Mouse (Mus musculus): Measurements from ENCODE around the gene Vmn1r122. TPM values are rescaled to one million over a fixed set of nuclear protein-coding genes. Genes with fewer than 3 reads are reported as not detected.
"Not testable (repeated sequence)": the region's sequence is repeated elsewhere in the genome, so short reads cannot be mapped to it uniquely, and the experiment has no call there.

Gene Vmn1r122
- not detected in 2 replicates for polyA plus RNA-seq (2016; fragmentation: Nextera tagmentation; extraction: Ambion mirVana)

- not testable (repeated sequence) for H3K4me2 ChIP-seq; H3K9me3 ChIP-seq (replicated peaks); H3K9ac ChIP-seq; H3K27ac ChIP-seq (ENCODE audit: poor library complexity, severe bottlenecking); ATAC-seq (ENCODE audit: insufficient number of reproducible peaks, low FRiP score); H3K27me3 ChIP-seq (replicated peaks); H3K36me3 ChIP-seq; H3K4me3 ChIP-seq; H3K4me1 ChIP-seq (replicated peaks)
- 48% methylated on average over 3 of the region's 3 CpGs for WGBS
Observed at GRCm38 (mm10) chr7:21134028-21134427, at the start of gene Vmn1r122. Gene Vmn1r122, minus strand, starts transcription at chr7:21134128.

GRCm38 (mm10) chr7:21161885-21162284 is 28.0 kb upstream of the Vmn1r122 start, which contains the start of gene Vmn1r123:
Gene Vmn1r123, plus strand, starts transcription at chr7:21162185.
- H3K9ac ChIP-seq; H3K27me3 ChIP-seq (replicated peaks); H3K36me3 ChIP-seq; H3K27ac ChIP-seq (ENCODE audit: poor library complexity, severe bottlenecking); H3K9me3 ChIP-seq (replicated peaks); H3K4me3 ChIP-seq; H3K4me2 ChIP-seq; ATAC-seq (ENCODE audit: insufficient number of reproducible peaks, low FRiP score); H3K4me1 ChIP-seq (replicated peaks): not testable (repeated sequence)
- 33% methylated on average over 1 of the region's 3 CpGs for WGBS

GRCm38 (mm10) chr7:21098413-21098812 is 35.5 kb downstream of the Vmn1r122 start, which contains the start of gene Vmn1r121:
Gene Vmn1r121, minus strand, starts transcription at chr7:21098513.
- H3K27ac ChIP-seq (ENCODE audit: poor library complexity, severe bottlenecking); H3K4me1 ChIP-seq (replicated peaks); H3K4me2 ChIP-seq; H3K9me3 ChIP-seq (replicated peaks); H3K27me3 ChIP-seq (replicated peaks); H3K36me3 ChIP-seq; ATAC-seq (ENCODE audit: insufficient number of reproducible peaks, low FRiP score); H3K9ac ChIP-seq; H3K4me3 ChIP-seq: not testable (repeated sequence)
- WGBS: 63% methylated on average over 5 of the region's 5 CpGs

Other genes with a start within 250 kb of the Vmn1r122 start
- not detected in 2 replicates for gene Vmn1r118, start 221.8 kb downstream of the Vmn1r122 start, polyA plus RNA-seq (2016; fragmentation: Nextera tagmentation; extraction: Ambion mirVana)
- gene Vmn1r119, start 121.7 kb downstream of the Vmn1r122 start, polyA plus RNA-seq (2016; fragmentation: Nextera tagmentation; extraction: Ambion mirVana): not detected in 2 replicates
- gene Vmn1r120, start 80.3 kb downstream of the Vmn1r122 start, polyA plus RNA-seq (2016; fragmentation: Nextera tagmentation; extraction: Ambion mirVana): not detected in 2 replicates
- gene Vmn1r121, start 35.6 kb downstream of the Vmn1r122 start, polyA plus RNA-seq (2016; fragmentation: Nextera tagmentation; extraction: Ambion mirVana): not detected in 2 replicates
- gene Vmn1r123, start 28.1 kb upstream of the Vmn1r122 start, polyA plus RNA-seq (2016; fragmentation: Nextera tagmentation; extraction: Ambion mirVana): not detected in 2 replicates
- gene Gm5157, start 56.3 kb upstream of the Vmn1r122 start, polyA plus RNA-seq (2016; fragmentation: Nextera tagmentation; extraction: Ambion mirVana): not detected in 2 replicates
- gene Vmn1r124, start 126.5 kb upstream of the Vmn1r122 start, polyA plus RNA-seq (2016; fragmentation: Nextera tagmentation; extraction: Ambion mirVana): not detected in 2 replicates
- gene Vmn1r125, start 138.1 kb upstream of the Vmn1r122 start, polyA plus RNA-seq (2016; fragmentation: Nextera tagmentation; extraction: Ambion mirVana): not detected in 2 replicates
- gene Vmn1r126, start 167.3 kb upstream of the Vmn1r122 start, polyA plus RNA-seq (2016; fragmentation: Nextera tagmentation; extraction: Ambion mirVana): not detected in 2 replicates
- gene Vmn1r127, start 185.7 kb upstream of the Vmn1r122 start, polyA plus RNA-seq (2016; fragmentation: Nextera tagmentation; extraction: Ambion mirVana): not detected in 2 replicates
- not detected in 2 replicates for gene Vmn1r128, start 215.2 kb upstream of the Vmn1r122 start, polyA plus RNA-seq (2016; fragmentation: Nextera tagmentation; extraction: Ambion mirVana)
- not detected in 2 replicates for gene Vmn1r129, start 227.2 kb upstream of the Vmn1r122 start, polyA plus RNA-seq (2016; fragmentation: Nextera tagmentation; extraction: Ambion mirVana)